Mouse (Mus musculus) ovary, postnatal 10 days (tissue): Measurements from ENCODE around the gene Amer1.
A peak's percentile ranks its signal among the peaks of the same experiment; 100 is the strongest.

Source experiments
- DNase-seq: peaks from one replicate; pipeline ENCODE4 v3.0.0; 2022; ENCODE audit warnings: low spot score

Amer1 gene

GRCm38 (mm10) chrX:95444776-95445111 lies at the start of gene Amer1:
Gene Amer1, minus strand, starts transcription at chrX:95444872.
- DNase-seq = peak; percentile 73

- DNase-seq = no peak
These were observed 12.5 kb upstream of the Amer1 start for GRCm38 (mm10) chrX:95457166-95457565.

- DNase-seq = no peak
These were observed 1.2 kb upstream of the Amer1 start for GRCm38 (mm10) chrX:95445866-95446265.

- no peak for DNase-seq
These were observed 469 bp upstream of the Amer1 start for GRCm38 (mm10) chrX:95445141-95445540.

DNA sequence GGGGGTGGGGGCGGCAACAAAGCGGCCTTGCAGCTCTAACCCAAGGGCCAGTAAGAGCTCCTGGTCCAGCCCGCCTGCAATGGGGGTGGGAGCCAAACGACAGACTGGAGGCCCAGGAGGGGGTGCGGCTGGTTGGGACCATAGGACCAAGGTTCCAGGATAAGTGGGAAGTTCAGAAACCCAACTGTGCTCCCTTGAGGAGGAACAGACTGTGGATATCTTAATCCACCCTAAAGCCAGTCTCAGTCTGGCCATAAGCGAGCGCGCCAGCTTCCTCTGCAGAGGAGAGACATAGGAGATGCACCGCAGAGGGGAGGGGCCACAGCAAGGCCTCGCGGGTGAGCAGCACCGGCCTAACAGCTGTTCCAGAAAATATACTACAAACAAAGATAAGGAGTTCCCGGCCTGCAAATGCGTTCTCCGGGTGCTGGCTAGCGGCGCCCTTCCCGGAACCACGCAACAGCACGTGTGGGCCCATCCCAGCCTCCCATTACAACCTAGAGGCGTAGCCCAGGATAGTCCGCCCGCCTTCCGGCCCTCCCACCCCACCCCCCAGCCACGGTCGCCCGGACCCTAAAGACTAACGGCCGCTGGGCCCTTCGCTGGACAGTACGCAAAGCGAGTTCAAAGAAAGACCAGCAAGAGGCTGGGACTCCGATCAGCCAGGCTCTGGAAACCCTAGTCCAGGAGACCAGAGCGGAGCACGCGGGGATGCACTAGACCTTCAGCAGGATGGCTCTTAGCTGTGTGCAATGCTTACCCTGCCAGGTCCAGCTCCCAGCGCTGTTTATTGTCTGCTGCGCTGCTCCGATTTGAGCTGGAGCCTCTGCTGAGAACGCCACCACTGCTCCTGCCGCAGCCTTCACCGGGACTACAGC lies 535 bp downstream of the Amer1 start:
- DNase-seq = no peak

- no peak for DNase-seq
These were observed 1.3 kb downstream of the Amer1 start for GRCm38 (mm10) chrX:95443390-95443789.

GRCm38 (mm10) chrX:95442261-95442660 lies 2.4 kb downstream of the Amer1 start:
- no peak for DNase-seq

DNA sequence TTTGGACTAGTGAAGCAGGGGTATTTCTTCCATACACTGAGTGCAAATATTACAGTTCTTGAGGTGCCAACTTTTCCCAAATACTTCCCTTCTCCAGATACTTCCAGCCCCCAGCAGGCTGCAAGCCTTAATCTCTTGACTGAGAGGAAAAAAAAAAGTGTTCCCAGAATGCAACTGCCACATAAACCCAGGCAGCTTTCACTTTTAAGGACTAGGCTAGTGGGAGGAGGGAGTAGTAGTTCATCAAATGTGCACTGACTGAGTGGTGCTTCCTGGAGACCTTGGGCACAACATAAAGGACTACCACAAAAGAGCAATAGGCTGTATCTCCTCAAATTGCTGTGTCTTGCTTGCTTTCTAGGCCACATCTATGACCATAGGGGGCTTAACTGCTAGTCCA lies 3.4 kb downstream of the Amer1 start:
- DNase-seq = no peak

GRCm38 (mm10) chrX:95438491-95438890 lies 6.2 kb downstream of the Amer1 start:
- DNase-seq = no peak

- no peak for DNase-seq
These were observed 7.4 kb downstream of the Amer1 start for GRCm38 (mm10) chrX:95437236-95437635.

- DNase-seq = no peak
These were observed 71.6 kb downstream of the Amer1 start for GRCm38 (mm10) chrX:95373101-95373500.
